Mouse (Mus musculus) spleen, adult 2 months (tissue): ENCODE measurements around the gene Nhlh1.

Source experiments
- CTCF ChIP-seq: fragments of 200-500 bp; IDR thresholded peaks from 2 replicates; pipeline ENCODE4 v1.5.1; 2011; ENCODE audit warnings: mild to moderate bottlenecking, inconsistent platforms; ENCODE audit not compliant: insufficient read depth, insufficient read length, insufficient replicate concordance; ENCODE audit errors: extremely low read depth
- POLR2A ChIP-seq: fragments of 200-500 bp; IDR thresholded peaks from 2 replicates; pipeline ENCODE4 v1.6.1; 2011; ENCODE audit warnings: low read depth, low read length, inconsistent platforms

GRCm38 (mm10) chr1:172028394-172029275 lies 28.7 kb downstream of the Nhlh1 start, which contains the start of gene Vangl2:
- TF ChIP-seq POLR2A (no peak), CTCF (no peak)
